Mouse (Mus musculus) C2C12 (cell line): ENCODE data around the gene Helz.

Source experiments
- CEBPB ChIP-seq: IDR thresholded peaks from one replicate; pipeline ENCODE4 v1.6.1; 2011; ENCODE audit warnings: low read depth, mild to moderate bottlenecking, control low read depth, moderate library complexity
- CTCF ChIP-seq: IDR thresholded peaks from one replicate; pipeline ENCODE4 v1.5.1; 2011; ENCODE audit not compliant: control insufficient read depth, insufficient read depth, insufficient read length
- FOSL1 ChIP-seq: IDR thresholded peaks from one replicate; pipeline ENCODE4 v1.8.0; 2011; ENCODE audit warnings: mild to moderate bottlenecking, low read length; ENCODE audit not compliant: poor library complexity, insufficient read depth, severe bottlenecking
- MAX ChIP-seq: IDR thresholded peaks from one replicate; pipeline ENCODE4 v1.6.1; 2011; ENCODE audit warnings: mild to moderate bottlenecking, control low read depth
- USF1 ChIP-seq: IDR thresholded peaks from one replicate; pipeline ENCODE4 v1.6.1; 2011; ENCODE audit warnings: low read depth, mild to moderate bottlenecking, control low read depth, moderate library complexity

DNA sequence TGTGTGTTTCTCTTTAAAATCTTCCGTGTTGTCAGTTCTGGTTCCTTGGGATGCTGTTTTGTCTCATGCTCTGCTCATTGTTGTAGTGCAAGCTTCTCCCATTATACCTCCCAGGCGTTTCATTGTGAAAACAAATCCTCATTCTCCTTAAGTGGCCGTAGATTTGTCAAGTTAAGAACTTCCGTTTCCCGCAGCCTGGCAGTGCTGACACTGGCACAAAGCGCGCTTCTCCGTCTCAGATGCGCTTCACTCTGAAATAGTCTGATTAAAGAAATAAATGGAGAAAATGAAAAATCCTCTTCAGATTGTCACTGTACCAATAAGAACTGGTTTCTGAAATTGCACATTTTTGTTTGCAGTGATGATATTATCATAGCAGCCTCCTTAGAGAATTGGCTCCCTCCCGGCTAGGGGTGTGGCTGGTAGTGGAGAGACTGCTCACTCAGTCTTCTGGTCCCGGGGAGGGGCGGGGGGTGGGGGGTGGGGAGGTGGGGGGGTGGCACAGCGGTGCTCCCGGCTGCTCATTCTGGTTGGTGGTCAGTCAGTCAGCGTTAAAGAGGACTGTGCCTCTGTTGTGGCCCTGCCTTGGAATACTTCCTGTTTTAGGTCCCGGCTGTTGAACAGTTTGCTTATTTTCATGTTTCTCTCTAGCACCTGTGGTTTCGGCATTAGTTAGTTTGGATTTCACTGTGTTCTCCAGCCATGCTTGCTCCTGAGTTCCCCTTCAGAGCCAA is 128.6 kb downstream of the Helz start:
- TF ChIP-seq CTCF = no peak
- no peak for TF ChIP-seq CEBPB
- no peak for TF ChIP-seq MAX
- TF ChIP-seq USF1 = no peak
- no peak for TF ChIP-seq FOSL1
